Mouse (Mus musculus): Measurements from ENCODE around the gene Lrrc8d. TPM values are rescaled to one million over a fixed set of nuclear protein-coding genes. Genes with fewer than 3 reads are reported as not detected.
A peak's percentile ranks its signal among the peaks of the same experiment; 100 is the strongest.

Lrrc8d gene
- total and polyA plus RNA-seq, 2 experiments from 2014 or later = 16.8 to 37.2 TPM

GRCm38 (mm10) chr5:105778723-105779122 is 79.0 kb downstream of the Lrrc8d start:
- 0 out of 2 replicates have a peak, but pooled peaks cover 4% of the 10 kb centered on the region for H3K4me1 ChIP-seq (ENCODE audit: insufficient read depth)
- DNase-seq = no peak
- no peak overlapping the region for H3K4me3 ChIP-seq (ENCODE audit: low read depth, low read length)
- no peaks in the 10 kb centered on the region for H3K36me3 ChIP-seq (ENCODE audit: insufficient read depth)
- no peak overlapping the region for H3K4me2 ChIP-seq (ENCODE audit: low read depth)
- H3K27me3 ChIP-seq (ENCODE audit: insufficient read depth, low read length) = no peaks in the 10 kb centered on the region
- H3K9ac ChIP-seq = no peak overlapping the region
- ATAC-seq = no peak
- H3K27ac ChIP-seq (ENCODE audit: low read depth, low read length) = no peak overlapping the region
- no peaks in the 10 kb centered on the region for H3K9me3 ChIP-seq (ENCODE audit: low read length)
- no peak for TF ChIP-seq CTCF (IDR thresholded peaks at IDR 0.05; ENCODE audit: low read depth)
- 58% methylated on average over 3 of the region's 3 CpGs for WGBS

DNA sequence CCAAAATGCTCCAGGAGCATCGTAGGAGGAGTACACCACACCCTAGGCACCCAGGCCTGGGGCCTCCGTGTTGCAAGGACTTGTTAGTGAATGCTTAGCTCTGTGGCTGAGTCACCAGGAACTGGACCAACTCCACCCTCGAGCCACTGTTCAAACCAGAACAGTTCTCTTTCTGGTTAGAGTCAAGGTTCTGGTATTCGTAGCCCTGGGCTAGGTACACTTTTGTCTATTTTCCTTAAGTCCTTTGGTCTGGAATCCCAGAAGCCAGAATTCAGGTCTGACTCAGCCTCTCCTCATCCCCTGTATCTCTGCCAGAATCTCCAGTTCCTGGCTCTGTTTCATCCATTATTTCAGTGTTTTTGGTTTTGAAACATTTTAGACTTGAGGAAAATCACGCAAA is 79.6 kb downstream of the Lrrc8d start:
- H3K9ac ChIP-seq = no peak overlapping the region
- no peak overlapping the region for H3K27ac ChIP-seq (ENCODE audit: low read depth, low read length)
- 90% methylated on average over 5 of the region's 5 CpGs for WGBS
- H3K9me3 ChIP-seq (ENCODE audit: low read length) = no peaks in the 10 kb centered on the region
- no peak for ATAC-seq
- H3K27me3 ChIP-seq (ENCODE audit: insufficient read depth, low read length) = no peaks in the 10 kb centered on the region
- no peak overlapping the region for H3K4me3 ChIP-seq (ENCODE audit: low read depth, low read length)
- H3K36me3 ChIP-seq (ENCODE audit: insufficient read depth) = no peaks in the 10 kb centered on the region
- DNase-seq = no peak
- no peak for TF ChIP-seq CTCF (IDR thresholded peaks at IDR 0.05; ENCODE audit: low read depth)
- H3K4me1 ChIP-seq (ENCODE audit: insufficient read depth) = 0 out of 2 replicates have a peak, but pooled peaks cover 4% of the 10 kb centered on the region
- H3K4me2 ChIP-seq (ENCODE audit: low read depth) = no peak overlapping the region

DNA sequence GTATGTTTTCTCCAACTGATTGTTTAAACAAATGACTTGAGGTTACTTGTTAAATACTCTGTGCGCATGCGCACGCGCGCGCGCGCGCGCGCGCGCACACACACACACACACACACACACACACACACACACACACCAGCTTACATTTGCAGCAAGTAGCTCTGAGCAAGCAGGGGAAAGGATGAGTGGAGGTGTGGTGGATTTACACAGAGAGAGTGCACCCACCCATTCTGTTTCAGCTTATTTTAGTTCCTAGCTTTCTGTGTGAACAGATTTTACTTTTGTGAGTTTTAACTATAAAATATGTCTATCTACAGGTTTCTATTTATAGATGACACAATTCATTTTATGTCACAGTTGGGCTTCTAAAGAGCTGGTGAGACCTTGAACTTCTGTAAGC is 84.1 kb downstream of the Lrrc8d start:
- 97% methylated on average over 13 of the region's 13 CpGs for WGBS
- Histone ChIP-seq H3K27ac (ENCODE audit: low read depth, low read length) (no peak overlapping the region), H3K9ac (no peak overlapping the region), H3K36me3 (ENCODE audit: insufficient read depth) (no peaks in the 10 kb centered on the region), H3K4me3 (ENCODE audit: low read depth, low read length) (no peak overlapping the region), H3K9me3 (ENCODE audit: low read length) (no peaks in the 10 kb centered on the region), H3K4me2 (ENCODE audit: low read depth) (no peak overlapping the region), H3K4me1 (ENCODE audit: insufficient read depth) (peaks cover 10% of the 10 kb centered on the region; the same call in 1 of the 2 replicates), H3K27me3 (ENCODE audit: insufficient read depth, low read length) (no peaks in the 10 kb centered on the region)
- no peak for TF ChIP-seq CTCF (IDR thresholded peaks at IDR 0.05; ENCODE audit: low read depth)
- DNase-seq = no peak
- ATAC-seq = no peak

GRCm38 (mm10) chr5:105784724-105785123 is 85.0 kb downstream of the Lrrc8d start:
- Histone ChIP-seq H3K27ac (ENCODE audit: low read depth, low read length) (no peak overlapping the region), H3K36me3 (ENCODE audit: insufficient read depth) (no peaks in the 10 kb centered on the region), H3K27me3 (ENCODE audit: insufficient read depth, low read length) (no peaks in the 10 kb centered on the region), H3K4me3 (ENCODE audit: low read depth, low read length) (no peak overlapping the region), H3K9ac (no peak overlapping the region), H3K4me2 (ENCODE audit: low read depth) (no peak overlapping the region), H3K9me3 (ENCODE audit: low read length) (no peaks in the 10 kb centered on the region), H3K4me1 (ENCODE audit: insufficient read depth) (peaks cover 12% of the 10 kb centered on the region; the same call in 1 of the 2 replicates)
- DNase-seq (no peak), ATAC-seq (no peak)
- WGBS = 92% methylated on average over 10 of the region's 10 CpGs
- TF ChIP-seq CTCF (IDR thresholded peaks at IDR 0.05; ENCODE audit: low read depth) = no peak

- ATAC-seq = no peak
- Histone ChIP-seq H3K4me3 (ENCODE audit: low read depth, low read length) (no peak overlapping the region), H3K9me3 (ENCODE audit: low read length) (no peaks in the 10 kb centered on the region), H3K27ac (ENCODE audit: low read depth, low read length) (no peak overlapping the region), H3K27me3 (ENCODE audit: insufficient read depth, low read length) (no peaks in the 10 kb centered on the region), H3K4me2 (ENCODE audit: low read depth) (no peak overlapping the region), H3K36me3 (ENCODE audit: insufficient read depth) (no peaks in the 10 kb centered on the region), H3K4me1 (ENCODE audit: insufficient read depth) (peaks cover 17% of the 10 kb centered on the region), H3K9ac (no peak overlapping the region)
- TF ChIP-seq CTCF (IDR thresholded peaks at IDR 0.05; ENCODE audit: low read depth) = no peak
- WGBS = 35% methylated on average over 10 of the region's 10 CpGs
- DNase-seq = peak; percentile 39
These were observed 87.8 kb downstream of the Lrrc8d start for GRCm38 (mm10) chr5:105787577-105787976.

GRCm38 (mm10) chr5:105789801-105790200 is 90.0 kb downstream of the Lrrc8d start:
- 88% methylated on average over 5 of the region's 5 CpGs for WGBS
- peaks cover 26% of the 10 kb centered on the region for H3K4me1 ChIP-seq (ENCODE audit: insufficient read depth)
- no peaks in the 10 kb centered on the region for H3K27me3 ChIP-seq (ENCODE audit: insufficient read depth, low read length)
- no peaks in the 10 kb centered on the region for H3K36me3 ChIP-seq (ENCODE audit: insufficient read depth)
- ATAC-seq (no peak), DNase-seq (no peak)
- no peak overlapping the region for H3K9ac ChIP-seq
- H3K4me2 ChIP-seq (ENCODE audit: low read depth) = no peak overlapping the region
- no peak for TF ChIP-seq CTCF (IDR thresholded peaks at IDR 0.05; ENCODE audit: low read depth)
- no peaks in the 10 kb centered on the region for H3K9me3 ChIP-seq (ENCODE audit: low read length)
- no peak overlapping the region for H3K4me3 ChIP-seq (ENCODE audit: low read depth, low read length)
- no peak overlapping the region for H3K27ac ChIP-seq (ENCODE audit: low read depth, low read length)

GRCm38 (mm10) chr5:105792331-105792801 is 92.6 kb downstream of the Lrrc8d start:
- peak overlapping the region; percentile 45; the same call in 1 of the 2 replicates for H3K27ac ChIP-seq (ENCODE audit: low read depth, low read length)
- peak; percentile 17; the same call in 1 of the 2 replicates for ATAC-seq
- no peaks in the 10 kb centered on the region for H3K9me3 ChIP-seq (ENCODE audit: low read length)
- no peaks in the 10 kb centered on the region for H3K36me3 ChIP-seq (ENCODE audit: insufficient read depth)
- WGBS = 31% methylated on average over 8 of the region's 8 CpGs
- peak overlapping the region; percentile 17 for H3K4me2 ChIP-seq (ENCODE audit: low read depth)
- no peak overlapping the region for H3K4me3 ChIP-seq (ENCODE audit: low read depth, low read length)
- H3K4me1 ChIP-seq (ENCODE audit: insufficient read depth) = peaks cover 24% of the 10 kb centered on the region
- 0 out of 2 replicates have a peak overlapping the region, but pooled peaks have one; percentile 10 for H3K9ac ChIP-seq
- no peak for TF ChIP-seq CTCF (IDR thresholded peaks at IDR 0.05; ENCODE audit: low read depth)
- no peak for DNase-seq
- no peaks in the 10 kb centered on the region for H3K27me3 ChIP-seq (ENCODE audit: insufficient read depth, low read length)
